Comparison of ENCODE assay signal across 26 mouse cellular contexts in genomic region chr11:7461956-7462771, GRCm38 (mm10).
A peak's percentile ranks its signal among the peaks of the same experiment; 100 is the strongest.
DNase-seq lines count a peak whose midpoint lies in the region; ATAC-seq and TF ChIP-seq lines count a peak whose summit lies in the region.
"Had no signal": no experiment of that assay in that cellular context is flagged by ENCODE, and none has a peak within 500 bp of the region (broad histone marks: within the 10 kb centered on the region; RNA-seq: fewer than 3 reads in every experiment).

No protein-coding gene starts in this region.

- H3K36me3 ChIP-seq in kidney, embryonic 14.5 days (ENCODE audit: control insufficient read depth, insufficient read depth, low read length) = no peaks in the 10 kb centered on the region
- H3K36me3 ChIP-seq in kidney, adult 2 months (ENCODE audit: control insufficient read depth, insufficient read depth, low read length) = no peaks in the 10 kb centered on the region
- H3K36me3 ChIP-seq: heart, embryonic 13.5 days; hindbrain, embryonic 10.5 days; hindbrain, embryonic 15.5 days; liver, embryonic 12.5 days; midbrain, embryonic 15.5 days; neural tube, embryonic 15.5 days had no signal

- no peaks in the 10 kb centered on the region for H3K27me3 ChIP-seq in kidney, embryonic 14.5 days (ENCODE audit: control insufficient read depth, insufficient read depth, low read length)
- H3K27me3 ChIP-seq in kidney, adult 2 months (replicated peaks; ENCODE audit: control insufficient read depth, insufficient read depth, low read length) = no peaks in the 10 kb centered on the region
- H3K27me3 ChIP-seq: heart, embryonic 13.5 days; hindbrain, embryonic 15.5 days; liver, embryonic 12.5 days; midbrain, embryonic 15.5 days; neural tube, embryonic 15.5 days had no signal

- H3K27ac ChIP-seq in kidney, embryonic 14.5 days (ENCODE audit: low read depth, low read length) = 0 out of 2 replicates have a peak overlapping the region, but pooled peaks have one; percentile 24
- no peak overlapping the region for H3K27ac ChIP-seq in kidney, adult 2 months (ENCODE audit: insufficient read depth, low read depth, low read length)
- H3K27ac ChIP-seq: heart, embryonic 13.5 days; hindbrain, embryonic 10.5 days; hindbrain, embryonic 15.5 days; liver, embryonic 12.5 days; macrophage; midbrain, embryonic 15.5 days; neural tube, embryonic 15.5 days had no signal

- no peak overlapping the region for H3K9ac ChIP-seq in kidney, embryonic 14.5 days (ENCODE audit: low read depth, low read length)
- H3K9ac ChIP-seq: heart, embryonic 13.5 days; hindbrain, embryonic 15.5 days; liver, embryonic 12.5 days; liver, postnatal 0 days; midbrain, embryonic 15.5 days; neural tube, embryonic 15.5 days had no signal

- 0 out of 2 replicates have a peak, but pooled peaks cover 4% of the 10 kb centered on the region for H3K4me1 ChIP-seq in kidney, embryonic 14.5 days (ENCODE audit: control insufficient read depth, insufficient read depth, low read length)
- no peaks in the 10 kb centered on the region for H3K4me1 ChIP-seq in kidney, adult 2 months (ENCODE audit: control insufficient read depth, insufficient read depth, low read length)
- H3K4me1 ChIP-seq: hindbrain, embryonic 15.5 days; liver, embryonic 12.5 days; midbrain, embryonic 15.5 days; neural tube, embryonic 15.5 days had no signal

- DNase-seq in kidney, adult 2 months = no peak
- peak; percentile 21 for DNase-seq in kidney, postnatal 14 days
- DNase-seq in kidney, adult 9 months = no peak
- DNase-seq in adipocyte (ENCODE audit: low spot score) = peak; percentile 9
- peak; percentile 3 for DNase-seq in forelimb bud, embryonic 11.5 days (ENCODE audit: low read depth, low spot score)
- no peak for DNase-seq in retina, postnatal 1 day
- DNase-seq: adrenal gland, postnatal 25 days; cerebellum, adult 11-12 months; cerebellum, postnatal 10 days; heart, postnatal 10 days; layer of hippocampus, postnatal 36 days; left cerebral cortex, postnatal 4 days; liver, postnatal 0 days; spleen, adult 18-20 months; thymus, adult 2 months had no signal

- no peak overlapping the region for H3K4me3 ChIP-seq in kidney, embryonic 14.5 days (ENCODE audit: low read length)
- H3K4me3 ChIP-seq in kidney, adult 2 months (ENCODE audit: insufficient read depth, low read depth, low read length) = no peak overlapping the region
- H3K4me3 ChIP-seq: erythroblast, embryonic 14.5 days; heart, embryonic 13.5 days; hindbrain, embryonic 10.5 days; hindbrain, embryonic 15.5 days; liver, embryonic 12.5 days; midbrain, embryonic 15.5 days; neural tube, embryonic 15.5 days had no signal

- WGBS in kidney, embryonic 14.5 days = 26% methylated on average over 6 of the region's 6 CpGs
- 15% methylated on average over 6 of the region's 6 CpGs for WGBS in kidney, adult 2 months

- no peak overlapping the region for H3K4me2 ChIP-seq in kidney, embryonic 14.5 days (replicated peaks; ENCODE audit: low read depth, low read length)
- H3K4me2 ChIP-seq: heart, embryonic 13.5 days; hindbrain, embryonic 15.5 days; liver, embryonic 12.5 days; midbrain, embryonic 15.5 days; neural tube, embryonic 15.5 days had no signal

- TF ChIP-seq POLR2A in kidney, adult 2 months (IDR thresholded peaks at IDR 0.05; ENCODE audit: low read depth, low read length) = no peak

- no peaks in the 10 kb centered on the region for H3K9me3 ChIP-seq in kidney, embryonic 14.5 days (ENCODE audit: control insufficient read depth, low read length)
- H3K9me3 ChIP-seq: heart, embryonic 13.5 days; hindbrain, embryonic 10.5 days; hindbrain, embryonic 15.5 days; liver, embryonic 12.5 days; midbrain, embryonic 15.5 days; neural tube, embryonic 15.5 days had no signal

- peak; percentile 79 for ATAC-seq in kidney, embryonic 14.5 days (ENCODE audit: low FRiP score, low TSS enrichment)
- ATAC-seq: forebrain, embryonic 16.5 days; inflammation-experienced regulatory T-cells, adult 6 months; liver, embryonic 12.5 days; liver, postnatal 0 days; midbrain, embryonic 15.5 days had no signal

- TF ChIP-seq CTCF in kidney, adult 2 months (conservative IDR thresholded peaks at IDR 0.05; ENCODE audit: insufficient read depth, insufficient read length, low read depth, low read length) = no peak

Comparison
In these comparisons a context has a peak if more than half of its experiments do, and no peak if none do; other contexts are left out.
1. DNase-seq: peak in kidney, postnatal 14 days (single experiment), adipocyte (single experiment) and forelimb bud, embryonic 11.5 days (single experiment); none in kidney, adult 2 months (single experiment), kidney, adult 9 months (single experiment) and retina, postnatal 1 day (single experiment).